Mouse (Mus musculus) neural tube, postnatal 0 days (tissue): ENCODE results near the gene Hist1h3f. TPM values are rescaled to one million over a fixed set of nuclear protein-coding genes. Genes with fewer than 3 reads are reported as not detected.

ENCODE experiments used
- polyA plus RNA-seq: library from polyadenylated mRNA; unstranded; fragments of >200 nt; fragmentation: Nextera tagmentation; extraction: Ambion mirVana; gene quantifications from 2 replicates; pipeline ENCODE4 v1.2.1, GENCODE M21; 2015

Hist1h3f gene
- polyA plus RNA-seq, result 0.21 TPM in 1 of 2 replicates, not detected in the other

GRCm38 (mm10) chr13:23543965-23544786 is at the start of gene Hist1h3f:
Hist1h3f (plus strand) TSS chr13:23544052.

DNA sequence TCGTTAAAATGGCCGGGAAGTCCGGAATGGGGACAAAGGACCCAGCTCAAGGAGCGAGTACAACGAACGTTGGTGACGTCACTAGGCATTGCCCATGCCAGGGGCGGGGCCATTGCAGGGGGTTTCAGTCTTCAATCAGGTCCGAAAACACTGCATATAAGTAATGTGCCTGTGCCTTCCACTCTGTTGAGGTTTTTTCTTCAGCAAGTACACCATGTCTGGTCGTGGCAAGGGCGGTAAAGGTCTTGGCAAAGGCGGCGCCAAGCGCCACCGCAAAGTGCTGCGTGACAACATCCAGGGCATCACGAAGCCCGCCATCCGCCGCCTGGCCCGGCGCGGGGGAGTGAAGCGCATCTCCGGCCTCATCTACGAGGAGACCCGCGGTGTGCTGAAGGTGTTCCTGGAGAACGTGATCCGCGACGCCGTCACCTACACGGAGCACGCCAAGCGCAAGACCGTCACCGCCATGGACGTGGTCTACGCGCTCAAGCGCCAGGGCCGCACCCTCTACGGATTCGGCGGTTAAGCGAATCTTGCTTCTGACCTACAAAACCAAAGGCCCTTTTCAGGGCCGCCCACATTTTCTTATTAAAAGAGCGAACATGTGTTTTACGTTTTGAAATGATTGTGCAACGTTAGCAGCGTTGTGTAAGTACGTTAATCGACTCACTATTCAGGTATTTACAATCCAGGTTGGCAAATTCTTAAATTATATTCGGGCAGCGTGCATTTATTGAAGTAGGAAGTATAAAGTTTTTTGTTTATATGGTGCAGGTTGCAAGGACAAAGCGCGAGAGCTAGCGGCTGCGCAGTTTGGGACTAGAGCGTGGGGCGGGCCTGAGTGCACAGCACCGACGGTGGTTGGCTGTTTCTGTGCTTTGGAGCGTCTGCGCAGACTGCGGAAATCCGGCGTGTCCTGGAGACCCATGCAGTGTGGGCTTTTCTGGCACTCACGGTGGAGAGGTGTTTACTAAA is 12.7 kb upstream of the Hist1h3f start, which contains the start of gene Hist1h4h:
Hist1h4h (plus strand) TSS at position 150 of the 975 bp plus-strand sequence.

GRCm38 (mm10) chr13:23533560-23534367 is 10.1 kb upstream of the Hist1h3f start, which contains the start of gene Hist1h2af:
Hist1h2af (plus strand) TSS chr13:23533906.

GRCm38 (mm10) chr13:23535137-23536075 is 8.4 kb upstream of the Hist1h3f start, which contains the start of gene Hist1h3g:
Hist1h3g (plus strand) TSS chr13:23535422.

DNA sequence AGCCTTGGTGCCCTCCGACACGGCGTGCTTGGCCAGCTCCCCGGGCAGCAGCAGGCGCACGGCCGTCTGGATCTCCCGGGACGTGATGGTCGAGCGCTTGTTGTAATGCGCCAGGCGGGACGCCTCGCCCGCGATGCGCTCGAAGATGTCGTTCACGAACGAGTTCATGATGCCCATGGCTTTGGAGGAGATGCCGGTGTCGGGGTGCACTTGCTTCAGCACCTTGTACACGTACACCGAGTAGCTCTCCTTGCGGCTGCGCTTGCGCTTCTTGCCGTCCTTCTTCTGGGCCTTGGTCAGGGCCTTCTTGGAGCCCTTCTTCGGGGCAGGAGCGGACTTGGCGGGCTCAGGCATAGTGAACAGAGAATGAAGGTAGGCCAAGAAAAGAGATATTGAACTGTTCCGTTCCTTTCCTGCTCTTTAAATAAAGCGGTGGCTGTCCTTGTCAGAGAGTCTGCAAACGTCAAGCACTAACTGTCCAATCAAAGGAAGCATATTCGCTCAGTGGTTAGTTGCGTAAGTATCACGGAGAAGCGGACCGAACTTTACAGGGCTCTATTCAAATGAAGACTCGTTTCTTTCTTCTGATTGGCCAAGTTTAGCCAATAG is 749 bp upstream of the Hist1h3f start, which contains the start of gene Hist1h2bh:
Hist1h2bh (minus strand) TSS at position 394 of the 609 bp plus-strand sequence.

GRCm38 (mm10) chr13:23551146-23551834 is 7.4 kb downstream of the Hist1h3f start, which contains the start of gene Hist1h4f:
Hist1h4f (minus strand) TSS chr13:23551648.

DNA sequence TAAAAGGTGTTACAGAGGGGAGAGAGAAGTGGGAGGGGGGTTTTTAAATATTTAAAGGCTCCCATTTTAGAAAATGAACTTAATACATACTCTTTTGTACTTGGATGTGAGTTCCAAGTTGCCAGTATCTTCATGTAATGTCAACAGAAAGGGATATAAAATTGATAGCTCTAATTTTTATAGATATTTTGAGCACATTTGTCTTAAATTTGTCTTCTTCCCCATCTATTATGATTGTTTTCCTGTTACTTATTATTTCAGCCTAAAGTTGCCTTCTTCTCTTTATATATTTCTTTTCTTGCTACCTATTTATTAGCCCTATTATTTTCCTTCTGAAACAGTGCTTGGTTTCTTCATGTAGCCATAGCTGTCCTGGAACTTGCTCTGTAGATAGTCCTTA is 9.1 kb downstream of the Hist1h3f start, which contains the start of gene Hist1h1d:
Hist1h1d (plus strand) TSS at position 301 of the 400 bp plus-strand sequence.

GRCm38 (mm10) chr13:23561883-23562659 is 18.2 kb downstream of the Hist1h3f start, which contains the start of gene Hist1h3e:
Hist1h3e (minus strand) TSS chr13:23562369.

GRCm38 (mm10) chr13:23571022-23571503 is 27.2 kb downstream of the Hist1h3f start, which contains the start of the genes Hist1h2ae and Hist1h2bg:
Hist1h2ae (minus strand) TSS chr13:23571220.
Hist1h2bg (plus strand) TSS chr13:23571396.

DNA sequence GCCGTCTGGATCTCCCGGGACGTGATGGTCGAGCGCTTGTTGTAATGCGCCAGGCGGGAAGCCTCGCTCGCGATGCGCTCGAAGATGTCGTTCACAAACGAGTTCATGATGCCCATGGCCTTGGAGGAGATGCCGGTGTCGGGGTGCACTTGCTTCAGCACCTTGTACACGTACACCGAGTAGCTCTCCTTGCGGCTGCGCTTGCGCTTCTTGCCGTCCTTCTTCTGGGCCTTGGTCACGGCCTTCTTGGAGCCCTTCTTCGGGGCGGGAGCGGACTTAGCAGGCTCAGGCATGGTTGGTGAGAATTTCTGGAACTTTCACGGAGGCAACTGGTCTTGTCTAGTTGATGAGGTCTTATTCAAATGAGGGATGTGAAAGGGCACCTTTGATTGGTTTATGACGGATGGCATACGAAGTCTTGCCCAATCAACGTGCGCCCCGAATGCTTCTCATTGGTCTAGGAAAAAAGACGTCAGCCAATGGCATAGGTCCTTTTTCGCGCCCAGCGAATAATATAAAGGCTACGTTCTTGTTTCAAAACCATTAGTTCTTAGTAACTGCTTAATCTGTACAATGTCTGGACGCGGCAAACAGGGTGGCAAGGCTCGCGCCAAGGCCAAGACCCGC is 30.2 kb downstream of the Hist1h3f start, which contains the start of the genes Hist1h2bf and Hist1h2ad:
Hist1h2bf (minus strand) TSS at position 299 of the 627 bp plus-strand sequence.
Hist1h2ad (plus strand) TSS at position 484 of the 627 bp plus-strand sequence.

DNA sequence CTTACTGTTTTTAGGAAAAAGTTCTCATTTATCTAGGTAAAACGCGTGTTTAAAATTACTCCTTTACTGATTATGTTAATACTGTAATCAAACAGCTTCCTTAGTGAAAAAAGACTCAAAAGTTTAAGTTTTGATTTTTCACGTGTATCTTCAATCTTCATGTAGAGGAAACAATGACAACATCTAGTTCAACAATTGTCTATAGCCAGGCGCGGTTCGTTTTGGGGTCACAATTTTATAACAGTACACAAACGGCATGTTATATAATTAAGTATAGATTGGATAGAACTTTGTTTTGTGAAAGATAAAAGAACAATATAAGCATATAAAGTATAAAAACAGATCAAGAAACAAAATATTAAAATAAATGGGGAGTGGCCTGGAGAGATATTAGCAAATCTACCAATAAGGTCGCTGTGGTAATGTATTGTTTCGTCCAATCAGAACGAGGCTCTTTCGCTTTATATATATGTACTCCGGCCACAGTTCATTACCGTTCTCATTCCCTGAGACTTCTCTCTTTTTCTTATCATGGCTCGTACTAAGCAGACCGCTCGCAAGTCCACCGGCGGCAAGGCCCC is 31.5 kb downstream of the Hist1h3f start, which contains the start of gene Hist1h3d:
Hist1h3d (plus strand) TSS at position 493 of the 581 bp plus-strand sequence.

GRCm38 (mm10) chr13:23581408-23582218 is 37.8 kb downstream of the Hist1h3f start, which contains the start of gene Hist1h4d:
Hist1h4d (plus strand) TSS chr13:23581598.

